Mouse (Mus musculus) liver, adult 10 weeks (tissue): ENCODE measurements around the gene Nrgn. TPM values are rescaled to one million over a fixed set of nuclear protein-coding genes. Genes with fewer than 3 reads are reported as not detected.

Source experiments
- polyA plus RNA-seq: library from polyadenylated mRNA; stranded (reverse); fragments of 350-450 nt; fragmentation: Illumina TruSeq; extraction: RNeasy Lipid Tissue Mini Kit (QIAGEN cat#74804); gene quantifications from one replicate; pipeline ENCODE4 v1.2.3, GENCODE M21; 2014; ENCODE audit warnings: low read depth, low replicate concordance

Nrgn gene
- polyA plus RNA-seq = not detected

GRCm38 (mm10) chr9:37552536-37553293, at the start of gene Nrgn:
Gene Nrgn, minus strand, starts transcription at chr9:37552904.

GRCm38 (mm10) chr9:37554838-37555748, 2.4 kb upstream of the Nrgn start, which contains the start of gene Siae:
Gene Siae, plus strand, starts transcription at chr9:37555698.

DNA sequence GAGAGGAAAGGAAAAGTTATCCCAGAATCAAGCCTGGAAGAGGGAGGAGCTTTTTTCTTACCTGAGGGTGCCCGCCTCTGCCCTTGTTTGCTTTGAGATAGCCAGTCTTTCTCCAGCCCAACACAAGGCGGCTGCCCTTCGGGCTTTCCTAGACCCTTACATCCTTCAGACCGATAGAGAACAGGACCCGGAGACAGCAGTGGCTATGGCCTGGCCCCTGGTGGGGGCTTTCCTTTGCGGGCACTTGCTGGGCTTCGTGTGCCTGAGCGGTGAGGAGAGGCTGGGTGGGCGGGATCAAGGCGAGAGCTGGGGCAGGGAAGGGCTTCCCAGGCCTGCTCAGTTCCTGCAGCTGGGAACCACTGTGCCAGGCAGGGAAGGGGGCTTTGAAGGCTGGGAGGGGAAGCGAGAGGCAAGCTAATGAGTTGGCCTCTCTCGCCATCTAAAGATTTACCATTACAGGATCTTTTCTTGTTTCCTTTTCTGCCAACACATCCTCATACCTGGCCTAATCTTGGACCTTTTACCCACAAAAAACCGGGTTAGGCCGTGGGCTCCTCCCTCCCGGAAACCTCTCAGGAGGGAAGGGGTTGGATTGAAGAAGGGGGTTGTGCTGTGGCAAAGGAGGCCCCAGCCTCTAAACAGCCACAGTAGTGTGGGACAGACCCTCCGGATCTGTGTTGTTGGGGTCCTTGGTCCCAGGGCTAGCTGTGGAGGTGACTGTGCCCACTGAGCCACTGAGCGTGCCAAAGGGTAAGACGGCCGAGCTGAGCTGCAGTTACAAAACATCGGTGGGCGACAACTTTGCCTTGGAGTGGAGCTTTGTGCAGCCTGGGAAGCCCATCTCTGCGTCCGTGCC, 13.3 kb downstream of the Nrgn start, which contains the start of gene Vsig2:
Gene Vsig2, plus strand, starts transcription at position 86 of the 856 bp plus-strand sequence.

DNA sequence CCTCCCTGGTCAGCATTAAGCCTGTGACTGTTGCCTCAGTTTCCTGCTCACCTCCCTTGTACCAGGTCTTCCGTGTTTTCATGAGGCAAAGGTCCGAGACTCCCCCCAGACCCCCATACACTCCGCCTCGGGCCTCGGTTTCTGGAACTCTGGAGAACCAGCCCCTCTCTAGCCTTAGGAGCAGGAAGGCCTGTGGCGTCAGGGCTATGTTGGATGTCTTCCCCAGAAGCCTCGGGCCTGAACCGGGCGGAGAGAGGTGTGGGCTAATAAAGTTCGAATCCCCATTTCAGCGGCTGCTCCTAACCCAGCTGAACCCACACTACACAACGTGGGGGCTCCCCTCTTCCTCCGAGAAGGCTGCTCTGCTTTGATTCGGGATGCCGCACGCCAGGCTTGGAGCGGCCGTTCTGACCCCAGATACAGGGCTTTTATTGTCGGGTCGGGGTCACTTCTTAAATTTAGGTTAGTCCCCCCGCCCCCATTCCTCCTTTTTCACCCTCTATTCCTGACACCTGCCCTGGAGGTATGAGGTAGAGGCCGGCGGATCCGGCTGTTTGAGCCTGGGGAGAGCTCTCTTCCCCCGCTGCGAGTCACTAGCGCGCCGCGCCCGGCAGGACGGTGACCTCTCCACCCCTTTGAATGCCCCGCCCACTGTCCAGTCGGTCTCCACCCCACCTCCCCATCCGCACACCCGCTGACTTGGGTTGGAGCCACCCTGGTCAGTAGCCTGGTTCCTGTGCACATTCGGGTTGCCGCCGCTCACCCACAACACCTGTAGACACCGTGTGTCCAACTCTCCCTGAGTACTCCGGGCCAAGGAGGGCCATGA, 25.1 kb downstream of the Nrgn start, which contains the start of gene Esam:
Gene Esam, plus strand, starts transcription at position 683 of the 829 bp plus-strand sequence.

Other genes starting within 250 kb of the Nrgn start
- gene Ccdc15, start 204.5 kb downstream of the Nrgn start, polyA plus RNA-seq = 1.3 TPM
- gene Hepacam, start 185.6 kb downstream of the Nrgn start, polyA plus RNA-seq = not detected
- gene Robo4, start 151.0 kb downstream of the Nrgn start, polyA plus RNA-seq = 0.90 TPM
- not detected for gene Robo3, start 119.7 kb downstream of the Nrgn start, polyA plus RNA-seq
- gene Msantd2, start 63.6 kb downstream of the Nrgn start, polyA plus RNA-seq = 17.9 TPM
- 3.6 TPM for gene Esam, start 24.8 kb downstream of the Nrgn start, polyA plus RNA-seq
- 0.79 TPM for gene Vsig2, start 13.6 kb downstream of the Nrgn start, polyA plus RNA-seq
- gene Siae, start 2.8 kb upstream of the Nrgn start, polyA plus RNA-seq = 36.3 TPM
- 1.6 TPM for gene Spa17, start 60.8 kb upstream of the Nrgn start, polyA plus RNA-seq
- gene Tbrg1, start 104.4 kb upstream of the Nrgn start, polyA plus RNA-seq = 15.2 TPM
- not detected for gene Panx3, start 116.3 kb upstream of the Nrgn start, polyA plus RNA-seq
- gene Olfr160, start 163.3 kb upstream of the Nrgn start, polyA plus RNA-seq = not detected
- gene Olfr874, start 192.2 kb upstream of the Nrgn start, polyA plus RNA-seq = not detected
- gene Olfr875, start 219.0 kb upstream of the Nrgn start, polyA plus RNA-seq = not detected